Mouse (Mus musculus): ENCODE measurements around the gene Stk39. TPM values are rescaled to one million over a fixed set of nuclear protein-coding genes. Genes with fewer than 3 reads are reported as not detected.

Stk39 gene
- total and polyA plus RNA-seq, 2 experiments from 2014 or later, result 23.0 to 25.5 TPM

- H3K27me3 ChIP-seq (ENCODE audit: insufficient read depth, low read length), result no peaks in the 10 kb centered on the region
- no peaks in the 10 kb centered on the region for H3K36me3 ChIP-seq (ENCODE audit: insufficient read depth)
- ATAC-seq, result no peak
- WGBS, result 27% methylated on average over 4 of the region's 4 CpGs
- H3K9me3 ChIP-seq (ENCODE audit: low read length), result no peaks in the 10 kb centered on the region
- no peak for DNase-seq
- H3K27ac ChIP-seq (ENCODE audit: low read depth, low read length), result no peak overlapping the region
- TF ChIP-seq CTCF (IDR thresholded peaks at IDR 0.05; ENCODE audit: low read depth), result no peak
- no peaks in the 10 kb centered on the region for H3K4me1 ChIP-seq (ENCODE audit: insufficient read depth)
- no peak overlapping the region for H3K4me3 ChIP-seq (ENCODE audit: low read depth, low read length)
- no peak overlapping the region for H3K4me2 ChIP-seq (ENCODE audit: low read depth)
- H3K9ac ChIP-seq, result no peak overlapping the region
These were observed 275.8 kb downstream of the Stk39 start for GRCm38 (mm10) chr2:68196245-68196644.

GRCm38 (mm10) chr2:68194444-68194843 lies 277.6 kb downstream of the Stk39 start:
- no peaks in the 10 kb centered on the region for H3K36me3 ChIP-seq (ENCODE audit: insufficient read depth)
- H3K4me3 ChIP-seq (ENCODE audit: low read depth, low read length), result no peak overlapping the region
- WGBS, result 54% methylated on average over 4 of the region's 4 CpGs
- H3K27ac ChIP-seq (ENCODE audit: low read depth, low read length), result no peak overlapping the region
- H3K4me1 ChIP-seq (ENCODE audit: insufficient read depth), result no peaks in the 10 kb centered on the region
- ATAC-seq, result no peak
- DNase-seq, result no peak
- no peak overlapping the region for H3K4me2 ChIP-seq (ENCODE audit: low read depth)
- no peaks in the 10 kb centered on the region for H3K27me3 ChIP-seq (ENCODE audit: insufficient read depth, low read length)
- no peak overlapping the region for H3K9ac ChIP-seq
- TF ChIP-seq CTCF (IDR thresholded peaks at IDR 0.05; ENCODE audit: low read depth), result no peak
- H3K9me3 ChIP-seq (ENCODE audit: low read length), result no peaks in the 10 kb centered on the region

- no peak overlapping the region for H3K4me2 ChIP-seq (ENCODE audit: low read depth)
- no peak overlapping the region for H3K4me3 ChIP-seq (ENCODE audit: low read depth, low read length)
- H3K27me3 ChIP-seq (ENCODE audit: insufficient read depth, low read length), result no peaks in the 10 kb centered on the region
- H3K9me3 ChIP-seq (ENCODE audit: low read length), result no peaks in the 10 kb centered on the region
- H3K36me3 ChIP-seq (ENCODE audit: insufficient read depth), result no peaks in the 10 kb centered on the region
- H3K9ac ChIP-seq, result no peak overlapping the region
- no peak for DNase-seq
- no peak for ATAC-seq
- TF ChIP-seq CTCF (IDR thresholded peaks at IDR 0.05; ENCODE audit: low read depth), result no peak
- H3K4me1 ChIP-seq (ENCODE audit: insufficient read depth), result no peaks in the 10 kb centered on the region
- no peak overlapping the region for H3K27ac ChIP-seq (ENCODE audit: low read depth, low read length)
These were observed 278.6 kb downstream of the Stk39 start for GRCm38 (mm10) chr2:68193465-68193837.

- no peak for TF ChIP-seq CTCF (IDR thresholded peaks at IDR 0.05; ENCODE audit: low read depth)
- ATAC-seq (no peak), DNase-seq (no peak)
- H3K36me3 ChIP-seq (ENCODE audit: insufficient read depth), result no peaks in the 10 kb centered on the region
- H3K27ac ChIP-seq (ENCODE audit: low read depth, low read length), result no peak overlapping the region
- H3K9me3 ChIP-seq (ENCODE audit: low read length), result no peaks in the 10 kb centered on the region
- no peaks in the 10 kb centered on the region for H3K4me1 ChIP-seq (ENCODE audit: insufficient read depth)
- H3K9ac ChIP-seq, result no peak overlapping the region
- H3K4me3 ChIP-seq (ENCODE audit: low read depth, low read length), result no peak overlapping the region
- H3K27me3 ChIP-seq (ENCODE audit: insufficient read depth, low read length), result no peaks in the 10 kb centered on the region
- 94% methylated on average over 5 of the region's 5 CpGs for WGBS
- H3K4me2 ChIP-seq (ENCODE audit: low read depth), result no peak overlapping the region
These were observed 279.2 kb downstream of the Stk39 start for GRCm38 (mm10) chr2:68192605-68193464.

- WGBS, result 92% methylated on average over 3 of the region's 3 CpGs
- DNase-seq, result no peak
- no peak for ATAC-seq
- Histone ChIP-seq H3K9ac (no peak overlapping the region), H3K9me3 (ENCODE audit: low read length) (no peaks in the 10 kb centered on the region), H3K27me3 (ENCODE audit: insufficient read depth, low read length) (no peaks in the 10 kb centered on the region), H3K36me3 (ENCODE audit: insufficient read depth) (no peaks in the 10 kb centered on the region), H3K27ac (ENCODE audit: low read depth, low read length) (no peak overlapping the region), H3K4me3 (ENCODE audit: low read depth, low read length) (no peak overlapping the region), H3K4me1 (ENCODE audit: insufficient read depth) (no peaks in the 10 kb centered on the region), H3K4me2 (ENCODE audit: low read depth) (no peak overlapping the region)
- TF ChIP-seq CTCF (IDR thresholded peaks at IDR 0.05; ENCODE audit: low read depth), result no peak
These were observed 295.6 kb downstream of the Stk39 start for GRCm38 (mm10) chr2:68176425-68176824.

GRCm38 (mm10) chr2:68171306-68171705 lies 300.8 kb downstream of the Stk39 start:
- Histone ChIP-seq H3K4me1 (ENCODE audit: insufficient read depth) (no peaks in the 10 kb centered on the region), H3K27ac (ENCODE audit: low read depth, low read length) (no peak overlapping the region), H3K4me3 (ENCODE audit: low read depth, low read length) (no peak overlapping the region), H3K9me3 (ENCODE audit: low read length) (no peaks in the 10 kb centered on the region), H3K4me2 (ENCODE audit: low read depth) (no peak overlapping the region), H3K27me3 (ENCODE audit: insufficient read depth, low read length) (no peaks in the 10 kb centered on the region), H3K9ac (no peak overlapping the region), H3K36me3 (ENCODE audit: insufficient read depth) (no peaks in the 10 kb centered on the region)
- ATAC-seq (no peak), DNase-seq (no peak)
- WGBS, result 78% methylated on average over 10 of the region's 10 CpGs
- TF ChIP-seq CTCF (IDR thresholded peaks at IDR 0.05; ENCODE audit: low read depth), result no peak

- ATAC-seq (no peak), DNase-seq (no peak)
- H3K4me3 ChIP-seq (ENCODE audit: low read depth, low read length), result no peak overlapping the region
- H3K27me3 ChIP-seq (ENCODE audit: insufficient read depth, low read length), result no peaks in the 10 kb centered on the region
- H3K27ac ChIP-seq (ENCODE audit: low read depth, low read length), result no peak overlapping the region
- H3K4me2 ChIP-seq (ENCODE audit: low read depth), result no peak overlapping the region
- no peaks in the 10 kb centered on the region for H3K9me3 ChIP-seq (ENCODE audit: low read length)
- no peak for TF ChIP-seq CTCF (IDR thresholded peaks at IDR 0.05; ENCODE audit: low read depth)
- H3K4me1 ChIP-seq (ENCODE audit: insufficient read depth), result no peaks in the 10 kb centered on the region
- WGBS, result 85% methylated on average over 4 of the region's 4 CpGs
- no peaks in the 10 kb centered on the region for H3K36me3 ChIP-seq (ENCODE audit: insufficient read depth)
- no peak overlapping the region for H3K9ac ChIP-seq
These were observed 310.1 kb downstream of the Stk39 start for GRCm38 (mm10) chr2:68162012-68162411.

Measured in forebrain, postnatal 0 days (tissue).